Mouse (Mus musculus) C2C12 (cell line): ENCODE data around the gene Slc35a3.

Experiments used
- CTCF ChIP-seq: IDR thresholded peaks from one replicate; pipeline ENCODE4 v1.5.1; 2011; ENCODE audit not compliant: control insufficient read depth, insufficient read depth, insufficient read length
- MAX ChIP-seq: IDR thresholded peaks from one replicate; pipeline ENCODE4 v1.6.1; 2011; ENCODE audit warnings: mild to moderate bottlenecking, control low read depth
- MYOG ChIP-seq: IDR thresholded peaks from one replicate; pipeline ENCODE4 v1.6.1; 2011; ENCODE audit not compliant: control insufficient read depth, insufficient read length; ENCODE audit errors: extremely low read depth
- USF1 ChIP-seq: IDR thresholded peaks from one replicate; pipeline ENCODE4 v1.6.1; 2011; ENCODE audit warnings: low read depth, mild to moderate bottlenecking, control low read depth, moderate library complexity

GRCm38 (mm10) chr3:116698786-116699185, 13.8 kb downstream of the Slc35a3 start:
- TF ChIP-seq CTCF (no peak), MYOG (no peak), MAX (no peak), USF1 (no peak)
